Mouse (Mus musculus): ENCODE measurements at regions not wholly inside any gene's neighbourhood (a gene's known extent, or its start where the extent isn't known, plus 50 kb on each side); places are given as distances from the start of the nearest gene placed in this dataset.
"Not testable (repeated sequence)": the region's sequence is repeated elsewhere in the genome, so short reads cannot be mapped to it uniquely, and the experiment has no call there.

DNA sequence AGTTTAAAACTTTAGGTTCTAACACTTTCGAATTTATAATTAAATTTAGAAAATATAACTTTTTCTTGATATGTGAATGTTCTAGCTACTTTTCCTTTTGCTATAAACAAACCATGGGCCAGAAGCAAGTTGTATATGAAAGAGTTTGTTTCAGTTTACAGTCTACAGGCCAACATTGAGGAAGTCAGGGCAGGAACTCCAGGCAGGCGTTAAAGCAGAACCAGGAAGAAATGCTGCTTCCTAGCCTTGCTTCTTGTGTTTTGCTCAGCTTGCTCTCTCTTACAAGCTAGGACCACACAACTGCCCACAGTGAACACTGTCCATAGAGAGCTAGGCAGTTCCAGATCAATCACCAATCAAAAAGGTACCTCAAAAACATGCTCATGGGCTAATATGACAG, 861.9 kb upstream of the Olfr1507 start:
- TF ChIP-seq POLR2A, CTCF (IDR thresholded peaks at IDR 0.05; ENCODE audit: extremely low read depth, insufficient read depth, low read length): not testable (repeated sequence)
